Mouse (Mus musculus) c-Kit-positive CD71-positive TER-119-negative erythroid progenitor cells, embryonic 14.5 days (primary cell): ENCODE data around the gene Prkar1b.

ENCODE experiments used
- DNase-seq: peaks from one replicate; pipeline ENCODE4 v3.0.0-alpha.2; 2013; ENCODE audit warnings: low read depth

Gene Prkar1b

DNA sequence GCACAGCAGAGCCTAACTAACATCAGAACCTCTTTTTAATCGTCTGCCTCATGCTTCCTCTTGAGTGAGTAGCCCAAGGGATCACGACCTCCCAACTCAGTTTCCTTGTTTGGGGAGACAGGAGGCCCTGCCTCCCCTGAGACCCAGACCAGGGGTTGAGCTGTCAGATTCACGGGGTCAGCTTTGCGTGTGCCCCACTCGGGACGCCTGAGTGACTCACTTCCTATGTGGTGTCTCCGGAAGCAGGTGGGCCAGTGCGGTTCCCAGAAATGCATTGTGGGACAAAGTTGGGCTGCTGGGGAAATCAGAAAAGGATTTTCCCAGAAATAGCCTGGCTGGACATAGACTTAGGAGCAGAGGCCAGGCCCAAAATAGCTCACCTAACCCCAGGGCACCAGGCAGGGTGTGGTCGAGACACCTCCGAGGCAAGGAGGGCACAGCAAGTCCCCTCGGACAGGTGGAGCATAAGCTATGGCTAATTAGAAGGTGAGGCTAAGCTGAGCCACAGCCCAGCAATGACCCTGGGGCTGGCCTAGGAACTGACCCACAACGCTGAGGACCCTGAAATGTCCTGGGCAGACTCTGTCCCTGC lies 89.2 kb downstream of the Prkar1b start:
- DNase-seq = no peak

DNA sequence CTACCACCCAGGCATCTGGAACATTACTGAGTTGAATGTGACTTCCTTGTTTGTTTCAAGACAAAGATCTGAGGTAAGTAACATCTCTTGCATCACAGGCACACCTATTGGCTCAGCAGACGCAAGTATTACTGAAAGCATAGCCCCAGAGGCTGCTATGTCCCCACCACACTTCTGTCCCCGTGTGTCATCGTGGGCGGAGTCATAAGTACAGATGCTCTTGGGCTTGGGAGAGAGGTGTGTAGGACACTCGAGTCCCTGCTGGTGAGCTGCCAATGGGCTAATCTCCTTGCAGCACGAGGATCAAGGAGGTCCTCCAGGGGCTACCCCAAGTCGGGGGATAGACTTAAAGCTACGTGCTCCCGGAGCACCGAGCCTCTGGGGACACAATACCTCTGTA lies 96.6 kb downstream of the Prkar1b start:
- DNase-seq = no peak

DNA sequence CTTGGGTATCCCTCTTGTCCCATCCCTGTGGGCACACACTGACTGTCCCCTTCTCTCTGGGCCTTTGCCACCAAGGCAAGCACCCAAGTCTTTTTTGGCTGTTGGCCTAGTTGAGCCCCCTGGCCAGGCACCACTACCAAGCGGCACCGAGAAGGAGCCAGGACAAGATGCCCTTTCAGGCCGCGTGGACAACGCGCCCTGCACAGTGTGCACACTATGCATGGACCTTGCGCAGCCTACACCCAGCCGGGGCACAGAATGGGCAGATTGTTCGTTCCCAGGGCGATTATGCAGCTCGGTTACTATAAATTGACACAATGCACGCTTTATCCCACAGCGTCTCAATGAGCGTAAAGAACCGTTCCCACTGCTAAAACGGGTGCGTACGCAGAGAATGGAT lies 98.5 kb downstream of the Prkar1b start:
- DNase-seq = no peak

- DNase-seq = no peak
These were observed 100.4 kb downstream of the Prkar1b start for GRCm38 (mm10) chr5:139049367-139049766.

GRCm38 (mm10) chr5:139047171-139047570 lies 102.6 kb downstream of the Prkar1b start:
- DNase-seq = no peak

- no peak for DNase-seq
These were observed 103.2 kb downstream of the Prkar1b start for GRCm38 (mm10) chr5:139046636-139047035.

DNA sequence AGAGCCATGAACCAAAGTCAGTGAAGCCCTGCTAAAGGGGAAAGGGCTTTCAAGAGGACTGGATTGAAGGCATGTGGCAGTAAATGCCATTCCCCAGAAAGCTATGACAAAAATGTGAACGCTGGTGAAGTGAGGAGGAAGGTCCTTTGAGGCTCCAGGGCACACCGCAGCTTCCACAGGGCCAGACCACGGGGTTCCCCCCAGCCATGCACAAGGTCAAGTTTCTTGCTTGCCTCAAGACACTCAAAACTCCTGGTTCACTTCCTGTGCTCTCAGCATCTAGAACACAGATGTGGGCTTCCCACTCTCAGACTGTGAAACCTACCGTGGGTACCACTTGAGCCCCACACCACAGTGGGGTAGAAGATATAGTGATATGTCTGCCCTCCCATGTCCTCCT lies 106.3 kb downstream of the Prkar1b start:
- no peak for DNase-seq

GRCm38 (mm10) chr5:139042299-139042698 lies 107.5 kb downstream of the Prkar1b start:
- DNase-seq = no peak

DNA sequence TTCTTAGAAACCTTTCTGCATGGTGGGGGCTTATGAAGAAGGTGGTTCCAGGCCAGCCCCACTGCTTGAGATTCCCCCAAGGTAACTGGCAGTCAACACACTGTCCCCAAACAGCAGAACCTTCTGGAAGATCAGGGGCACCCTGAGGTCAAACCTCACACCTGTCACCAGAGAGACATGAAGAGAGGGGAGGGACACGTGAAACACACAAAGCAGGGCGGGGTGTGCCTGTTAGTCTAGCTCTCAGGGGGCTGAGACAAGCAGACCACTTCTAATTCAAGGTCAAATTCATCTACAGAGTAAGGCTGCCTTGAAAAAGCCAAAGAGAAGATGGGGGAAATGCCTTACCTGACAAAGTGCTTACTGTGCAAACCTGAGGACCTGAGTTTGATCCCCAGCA lies 114.6 kb downstream of the Prkar1b start:
- DNase-seq = no peak

- no peak for DNase-seq
These were observed 115.1 kb downstream of the Prkar1b start for GRCm38 (mm10) chr5:139034746-139035145.

GRCm38 (mm10) chr5:139033406-139034317 lies 116.1 kb downstream of the Prkar1b start:
- DNase-seq = no peak

DNA sequence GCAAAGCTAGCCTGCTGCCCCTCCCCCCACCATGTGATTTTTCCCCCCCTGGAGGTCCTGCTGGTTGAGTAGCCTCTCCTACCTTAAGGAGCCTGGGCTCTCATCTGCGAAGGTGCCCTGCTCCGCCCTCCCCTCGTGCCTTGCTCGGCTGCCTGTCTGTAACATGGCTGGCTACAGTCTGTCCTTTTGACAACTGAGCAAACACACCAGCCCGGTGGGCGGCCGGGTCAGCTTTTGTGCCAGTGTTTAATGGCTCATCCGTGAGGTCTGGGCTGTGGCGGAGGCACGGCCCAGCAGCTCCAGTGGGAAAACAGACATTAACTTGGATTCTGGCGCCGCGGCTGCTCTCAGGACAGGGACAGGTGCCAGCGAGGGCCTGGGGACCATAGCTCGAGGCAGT lies 122.2 kb downstream of the Prkar1b start:
- DNase-seq = no peak

DNA sequence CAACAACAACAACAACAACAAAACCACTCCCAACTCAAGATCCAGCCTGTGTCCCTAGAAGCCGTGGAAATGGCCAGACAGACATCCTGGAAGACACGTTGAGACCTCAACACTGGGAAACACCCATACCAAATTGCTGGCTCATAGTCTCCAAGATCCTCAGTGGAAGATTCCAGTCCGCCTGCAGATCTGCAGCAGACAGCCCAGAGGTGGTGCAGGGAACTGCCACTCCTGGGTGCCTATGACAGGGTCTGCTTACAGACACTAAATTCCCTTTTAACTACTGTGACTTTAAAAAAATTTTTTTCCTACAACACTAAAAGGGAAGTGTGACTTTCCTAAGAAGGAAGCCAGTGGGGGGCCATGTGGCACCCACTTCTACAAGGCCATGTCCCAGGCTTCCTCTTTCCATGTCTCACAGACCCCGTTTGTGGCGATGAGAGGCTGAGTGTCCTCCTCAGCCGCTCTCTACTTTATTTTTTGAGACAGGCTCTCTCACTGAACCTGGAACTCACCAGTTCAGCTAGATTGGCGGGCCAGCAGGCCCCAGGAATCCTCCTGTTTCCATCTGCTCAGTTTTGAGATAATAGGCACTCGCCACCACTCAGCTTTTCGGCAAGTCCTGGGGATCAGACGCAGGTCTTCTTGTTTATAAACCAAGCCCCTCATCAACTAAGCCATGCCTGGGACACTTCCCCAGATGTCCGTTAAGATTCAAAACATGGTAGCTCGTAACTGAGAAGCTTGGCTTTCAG lies 125.3 kb downstream of the Prkar1b start:
- DNase-seq = no peak

GRCm38 (mm10) chr5:139020595-139020994 lies 129.2 kb downstream of the Prkar1b start:
- DNase-seq = no peak

- no peak for DNase-seq
These were observed 132.3 kb downstream of the Prkar1b start for GRCm38 (mm10) chr5:139017371-139018124.

DNA sequence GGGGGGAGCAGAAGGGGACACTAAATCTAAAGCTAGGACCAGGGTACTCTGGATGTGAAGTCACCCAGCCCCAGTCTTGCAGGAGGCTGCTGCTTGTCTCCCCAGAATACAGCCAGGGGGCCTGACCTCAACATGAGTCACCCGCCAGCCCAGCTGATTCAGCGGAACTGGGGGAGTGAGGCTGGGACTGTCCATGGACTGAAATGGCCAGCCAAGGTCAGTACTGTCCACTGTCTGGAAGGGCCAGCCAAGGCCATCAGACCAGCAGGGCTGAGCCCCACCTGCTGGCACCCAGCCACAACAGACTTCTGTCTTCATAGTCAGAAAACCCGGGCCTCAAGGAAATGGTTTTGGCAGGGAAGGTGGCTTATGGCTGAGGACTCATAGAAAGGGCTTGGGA lies 134.7 kb downstream of the Prkar1b start:
- DNase-seq = no peak

- no peak for DNase-seq
These were observed 139.2 kb downstream of the Prkar1b start for GRCm38 (mm10) chr5:139010649-139011048.

DNA sequence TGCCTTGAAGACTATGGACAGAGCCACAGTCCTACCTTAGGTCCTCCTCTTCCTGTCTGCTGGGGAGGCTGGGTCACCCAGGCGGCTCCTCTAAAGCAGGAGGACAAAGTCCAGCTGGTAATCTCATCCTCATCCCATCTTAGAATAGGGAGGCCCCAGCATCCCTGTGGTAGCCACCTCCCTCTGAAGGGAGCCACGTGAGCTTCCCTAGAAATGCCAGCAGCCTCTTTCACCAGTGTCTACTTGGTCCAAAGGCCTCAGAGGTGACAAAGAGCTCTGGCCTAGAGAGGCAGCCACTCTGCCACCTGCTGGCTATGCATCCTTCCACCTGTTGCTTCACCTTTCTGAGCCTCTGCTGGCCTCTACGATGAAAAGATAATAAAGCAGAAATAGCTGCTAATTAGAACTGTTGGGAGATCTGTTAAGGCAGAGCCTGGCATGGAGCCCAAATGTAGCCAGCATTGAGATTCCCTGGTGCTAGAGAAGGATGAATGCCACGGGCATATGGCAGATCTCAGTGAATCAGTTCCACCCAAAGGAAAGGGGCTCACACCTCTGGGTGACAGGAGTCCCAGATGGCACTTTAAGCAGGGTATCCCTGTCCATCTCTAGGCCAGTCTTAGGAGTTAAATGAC lies 142.5 kb downstream of the Prkar1b start:
- no peak for DNase-seq

DNA sequence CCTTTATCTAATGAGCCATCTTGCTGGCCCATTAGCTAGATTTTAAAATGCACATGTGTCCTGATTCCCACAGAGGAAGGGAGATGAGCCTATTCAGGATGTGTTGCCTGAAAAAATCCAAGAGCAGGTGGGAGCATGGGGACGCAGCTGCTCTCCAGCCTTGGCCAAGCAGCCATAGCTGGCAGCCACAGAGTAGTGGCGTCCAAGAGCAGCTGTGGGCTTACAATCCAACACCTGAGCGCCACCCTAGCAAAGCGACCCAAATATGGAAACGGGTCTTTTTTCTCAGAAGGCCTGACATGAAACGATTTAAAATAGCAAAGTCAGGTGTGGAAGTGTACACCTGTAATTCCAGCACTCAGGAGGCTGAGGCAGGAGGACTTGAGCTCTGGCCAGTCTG lies 145.2 kb downstream of the Prkar1b start:
- no peak for DNase-seq

DNA sequence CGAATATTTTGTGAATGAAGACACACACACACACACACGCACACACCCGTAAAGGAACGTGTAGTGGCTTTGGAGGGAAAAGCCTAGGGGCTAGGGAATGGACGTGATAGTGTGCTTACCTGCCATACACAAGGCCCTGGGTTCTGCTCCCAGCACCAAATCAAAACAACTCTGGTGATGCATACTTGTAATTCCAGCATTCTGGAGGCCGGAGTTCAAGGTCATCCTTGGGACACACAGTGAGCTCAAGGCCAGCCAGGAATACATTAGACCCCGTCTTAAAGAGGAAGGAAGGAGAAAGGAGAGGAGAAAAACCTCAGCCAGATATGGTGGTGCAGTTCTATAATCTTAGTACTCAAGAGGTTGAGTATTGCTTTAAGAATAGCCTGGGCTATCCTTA lies 150.1 kb downstream of the Prkar1b start:
- no peak for DNase-seq

- no peak for DNase-seq
These were observed 151.7 kb downstream of the Prkar1b start for GRCm38 (mm10) chr5:138997936-138998580.
